7 mouse cellular contexts compared by ENCODE assay signal in the genomic region with DNA sequence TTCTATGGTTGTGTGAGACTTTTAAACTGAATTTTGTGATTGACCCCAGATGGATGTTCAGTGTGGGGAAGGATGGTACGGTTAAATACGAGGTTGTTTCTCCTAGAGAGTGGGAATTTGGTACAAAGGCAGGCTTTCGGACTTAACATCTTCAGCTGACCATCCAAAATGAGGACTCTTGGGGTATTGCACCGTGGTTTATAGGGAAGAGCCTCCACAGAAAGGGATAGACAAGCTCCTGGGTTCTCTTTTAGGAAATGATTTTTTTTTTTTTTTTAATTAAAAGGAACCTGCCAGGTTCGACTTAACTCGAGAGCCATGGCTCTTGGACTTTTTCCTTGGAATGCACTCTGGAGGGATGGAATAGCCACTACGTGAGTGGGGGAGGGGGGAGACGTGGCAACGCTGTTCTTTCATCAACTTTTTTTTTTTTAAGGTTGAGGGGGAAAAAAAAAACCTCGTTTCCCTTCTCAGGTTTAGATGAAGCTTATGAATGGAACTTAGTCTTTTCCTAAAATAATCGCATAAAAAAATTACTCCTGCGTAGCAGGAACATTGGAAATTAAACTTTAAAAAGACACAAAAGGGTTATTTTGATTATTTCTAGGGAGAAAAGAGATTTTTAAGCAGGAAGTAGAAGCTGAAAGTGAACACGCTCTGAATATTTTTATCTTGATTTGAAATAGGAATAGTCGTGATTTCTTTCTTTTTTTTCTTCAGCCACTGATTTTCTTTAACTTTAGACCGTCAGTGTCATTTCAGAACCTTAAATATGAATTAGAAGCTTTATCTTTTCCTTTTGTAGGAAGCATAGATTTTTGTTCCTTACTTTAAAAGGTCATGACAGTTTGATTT. TPM values are rescaled to one million over a fixed set of nuclear protein-coding genes. Genes with fewer than 3 reads are reported as not detected.
DNase-seq lines count a peak whose midpoint lies in the region; ATAC-seq and TF ChIP-seq lines count a peak whose summit lies in the region.

No protein-coding gene starts in this region.

- peaks cover 3% of the 10 kb centered on the region; the same call in 1 of the 2 replicates for H3K36me3 ChIP-seq in embryonic facial prominence, embryonic 15.5 days
- H3K36me3 ChIP-seq in intestine, postnatal 0 days (ENCODE audit: control insufficient read depth, insufficient read depth) = no peaks in the 10 kb centered on the region

- 8% methylated on average over 15 of the region's 15 CpGs for WGBS in embryonic facial prominence, embryonic 15.5 days
- WGBS in intestine, postnatal 0 days = 14% methylated on average over 15 of the region's 15 CpGs

- peaks cover 22% of the 10 kb centered on the region for H3K4me1 ChIP-seq in embryonic facial prominence, embryonic 15.5 days
- no peaks in the 10 kb centered on the region for H3K4me1 ChIP-seq in intestine, postnatal 0 days (replicated peaks; ENCODE audit: control insufficient read depth, insufficient read depth, low read length)

- no peak for TF ChIP-seq CTCF in intestine, postnatal 0 days (IDR thresholded peaks at IDR 0.05; ENCODE audit: low read depth)

- no peaks in the 10 kb centered on the region for H3K9me3 ChIP-seq in embryonic facial prominence, embryonic 15.5 days (replicated peaks)
- no peaks in the 10 kb centered on the region for H3K9me3 ChIP-seq in intestine, postnatal 0 days (ENCODE audit: control insufficient read depth)

- peak overlapping the region; percentile 96 for H3K9ac ChIP-seq in embryonic facial prominence, embryonic 15.5 days
- H3K9ac ChIP-seq in intestine, postnatal 0 days (ENCODE audit: low read depth, low read length) = peak overlapping the region; percentile 72; the same call in 1 of the 2 replicates

- peak overlapping the region; percentile 98 for H3K27ac ChIP-seq in embryonic facial prominence, embryonic 15.5 days (replicated peaks)
- no peak overlapping the region for H3K27ac ChIP-seq in intestine, postnatal 0 days (ENCODE audit: low read depth, low read length)

- H3K4me3 ChIP-seq in embryonic facial prominence, embryonic 15.5 days (replicated peaks) = peak overlapping the region; percentile 88
- H3K4me3 ChIP-seq in intestine, postnatal 0 days (ENCODE audit: low read depth, low read length) = peak overlapping the region; percentile 90

- H3K4me2 ChIP-seq in embryonic facial prominence, embryonic 15.5 days (replicated peaks) = peak overlapping the region; percentile 56
- H3K4me2 ChIP-seq in intestine, postnatal 0 days (replicated peaks; ENCODE audit: low read depth) = peak overlapping the region; percentile 89

- ATAC-seq in embryonic facial prominence, embryonic 15.5 days (ENCODE audit: insufficient number of reproducible peaks, low FRiP score, low TSS enrichment, low read depth) = no peak
- no peak for ATAC-seq in intestine, postnatal 0 days

- H3K27me3 ChIP-seq in embryonic facial prominence, embryonic 15.5 days = no peaks in the 10 kb centered on the region
- no peaks in the 10 kb centered on the region for H3K27me3 ChIP-seq in intestine, postnatal 0 days (replicated peaks; ENCODE audit: control insufficient read depth, insufficient read depth, low read length)

- DNase-seq in 3134 (ENCODE audit: extremely low read depth, insufficient read length, low spot score) = peak; percentile 33
- DNase-seq in A20 (ENCODE audit: low read depth, low spot score) = peak; percentile 58
- peak; percentile 27 for DNase-seq in lung, postnatal 10 days
- DNase-seq in urinary bladder, postnatal 25 days (ENCODE audit: low spot score) = no peak
- no peak for DNase-seq in spleen, postnatal 4 days (ENCODE audit: low spot score in 2 of 2)

RNA-seq across cellular contexts. Expression of a gene that starts 1.4 kb away (rescaled TPM):
- polyA plus RNA-seq in embryonic facial prominence, embryonic 15.5 days (2015; fragmentation: Nextera tagmentation; extraction: Ambion mirVana) = 106 and 123 TPM in 2 replicates
- 8.7 TPM in 2 replicates for polyA plus RNA-seq in intestine, postnatal 0 days (2015; fragmentation: Nextera tagmentation; extraction: Ambion mirVana)

Comparison
In these comparisons a context has a peak if more than half of its experiments do, and no peak if none do; other contexts are left out.
1. DNase-seq: peak in 3134 (single experiment), A20 (single experiment) and lung, postnatal 10 days (single experiment); none in urinary bladder, postnatal 25 days (single experiment) and spleen, postnatal 4 days (0 of 2).
2. RNA of a gene that starts 1.4 kb away (polyA plus RNA-seq): 106 to 123 TPM in embryonic facial prominence, embryonic 15.5 days; 8.7 TPM in intestine, postnatal 0 days; every median in the first group is over 10 times any median in the second.